Mouse (Mus musculus) olfactory bulb, adult 2 months (tissue): ENCODE results near the gene Orm2. TPM values are rescaled to one million over a fixed set of nuclear protein-coding genes. Genes with fewer than 3 reads are reported as not detected.
"Not testable (repeated sequence)": the region's sequence is repeated elsewhere in the genome, so short reads cannot be mapped to it uniquely, and the experiment has no call there.

Source experiments
- H3K27ac ChIP-seq: fragments of 200-500 bp; 2 replicates; pipeline ENCODE4 v1.5.1; 2012; ENCODE audit warnings: low read depth, low read length; ENCODE audit not compliant: insufficient read depth
- H3K4me1 ChIP-seq: fragments of 200-500 bp; 2 replicates; pipeline ENCODE4 v1.6.1; 2012; ENCODE audit warnings: low read length; ENCODE audit not compliant: control insufficient read depth, insufficient read depth
- H3K4me3 ChIP-seq: fragments of 200-500 bp; 2 replicates; pipeline ENCODE4 v1.5.1; 2012; ENCODE audit warnings: mild to moderate bottlenecking, low read depth, low read length, moderate library complexity; ENCODE audit not compliant: insufficient read depth
- CTCF ChIP-seq: fragments of 200-500 bp; IDR thresholded peaks from 2 replicates; pipeline ENCODE4 v1.5.1; 2012; ENCODE audit warnings: low read depth, mild to moderate bottlenecking, low read length, moderate library complexity; ENCODE audit not compliant: insufficient read depth
- POLR2A ChIP-seq: fragments of 200-500 bp; IDR thresholded peaks from 2 replicates; pipeline ENCODE4 v1.6.1; 2012; ENCODE audit warnings: mild to moderate bottlenecking, low read depth, low read length, moderate library complexity; ENCODE audit not compliant: insufficient read depth
- WGBS: fragments of 180-500 bp; shearing (Covaris S2); methylation state at CpG from one replicate; pipeline ENCODE4 v1.1.7; 2018; 5-methylcytosine and 5-hydroxymethylcytosine counted together
- polyA plus RNA-seq: library from polyadenylated mRNA; stranded (reverse); fragments of >200 nt; gene quantifications from 2 replicates; pipeline ENCODE4 v1.2.4, GENCODE M21; 2012; ENCODE audit warnings: low replicate concordance; ENCODE audit not compliant: missing spikeins, insufficient read depth, insufficient read length

The Orm2 gene
- polyA plus RNA-seq = not detected in 2 replicates

DNA sequence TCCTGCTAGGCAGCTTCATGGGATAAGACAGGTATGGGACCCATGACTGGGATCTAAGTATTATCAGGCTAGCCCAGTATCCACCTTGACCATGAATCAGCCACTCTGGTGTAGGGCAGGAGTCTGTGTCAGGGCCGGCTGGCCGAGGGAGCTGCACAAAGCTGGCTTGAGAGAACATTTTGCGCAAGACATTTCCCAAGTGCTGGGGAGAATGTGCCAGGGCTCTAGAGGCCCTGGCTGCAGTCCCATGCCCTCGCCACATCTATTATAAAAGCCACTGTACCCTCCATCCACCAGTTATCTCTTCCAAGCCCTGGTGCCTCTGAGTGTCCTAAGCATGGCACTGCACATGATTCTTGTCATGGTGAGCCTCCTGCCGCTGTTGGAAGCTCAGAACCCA, at the start of gene Orm2:
Gene Orm2, plus strand, starts transcription at position 300 of the 400 bp plus-strand sequence.
- Histone ChIP-seq H3K4me3 (no peak within 1 kb of the TSS), H3K27ac (no peak within 1 kb of the TSS)

DNA sequence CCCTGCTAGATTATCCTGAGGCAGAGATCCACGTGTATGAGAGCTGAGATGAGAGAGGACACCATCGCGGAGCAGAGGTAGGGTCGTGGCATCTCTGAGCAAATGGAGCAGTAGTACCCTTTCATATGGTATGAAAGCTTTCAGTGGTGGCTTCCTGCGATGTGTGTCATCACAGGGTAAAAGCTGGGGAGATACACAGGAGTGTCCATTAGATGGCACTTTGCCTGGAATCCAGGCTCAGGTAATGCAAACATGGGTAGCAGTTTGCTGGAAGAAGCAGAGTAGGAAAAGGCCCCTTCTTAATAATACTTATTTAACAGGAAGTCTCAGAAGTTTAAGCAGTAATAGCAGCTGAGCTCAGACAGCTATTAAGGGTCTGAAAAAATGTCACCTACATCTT, 48.2 kb upstream of the Orm2 start:
- Histone ChIP-seq H3K27ac (no peak overlapping the region), H3K4me3 (no peak overlapping the region), H3K4me1 (peaks cover 9% of the 10 kb centered on the region)
- TF ChIP-seq CTCF = no peak
- TF ChIP-seq POLR2A = no peak
- 88% methylated on average over 5 of the region's 5 CpGs for WGBS

More for the DNA sequence above, at the start of gene Orm2:
- no peak for TF ChIP-seq CTCF
- no peak for TF ChIP-seq POLR2A
- no peaks in the 10 kb centered on the region for H3K4me1 ChIP-seq
- 75% methylated on average over 5 of the region's 5 CpGs for WGBS

DNA sequence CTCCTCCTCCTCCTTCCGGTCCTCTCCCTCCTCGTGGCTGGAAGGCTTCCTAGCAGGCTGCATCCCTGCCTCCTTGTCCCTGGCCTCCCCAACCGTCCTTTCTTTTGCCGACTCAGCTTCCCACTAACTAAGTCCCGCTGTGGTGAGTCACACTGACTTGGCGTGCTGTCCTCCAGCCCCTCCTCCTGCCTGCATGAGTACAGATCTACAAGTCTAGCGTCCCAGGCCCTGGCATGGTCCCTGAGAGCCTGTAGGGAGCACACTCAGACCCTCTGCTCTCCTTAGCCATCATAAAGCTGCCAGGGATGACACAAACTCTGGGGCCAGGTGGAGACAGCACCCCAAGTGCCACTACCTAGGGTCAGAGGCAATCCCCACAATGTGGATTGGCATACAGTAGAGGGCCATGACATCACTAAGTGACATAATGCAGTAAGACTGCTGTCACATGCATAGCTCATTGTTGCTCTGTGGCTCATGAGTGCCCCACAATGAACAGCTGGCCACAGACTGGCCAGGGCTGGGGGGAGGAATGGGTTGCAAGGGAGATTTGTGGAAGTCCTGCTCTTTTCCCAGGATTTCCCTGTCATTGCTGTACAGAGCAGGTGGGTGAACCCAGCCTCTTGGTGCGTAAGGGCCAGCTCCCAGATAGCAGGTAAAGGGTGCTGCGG, 46.0 kb upstream of the Orm2 start:
- WGBS = 46% methylated on average over 9 of the region's 9 CpGs
- no peak overlapping the region for H3K27ac ChIP-seq
- H3K4me3 ChIP-seq = no peak overlapping the region
- H3K4me1 ChIP-seq = peaks cover 6% of the 10 kb centered on the region
- TF ChIP-seq POLR2A (no peak), CTCF (no peak)

DNA sequence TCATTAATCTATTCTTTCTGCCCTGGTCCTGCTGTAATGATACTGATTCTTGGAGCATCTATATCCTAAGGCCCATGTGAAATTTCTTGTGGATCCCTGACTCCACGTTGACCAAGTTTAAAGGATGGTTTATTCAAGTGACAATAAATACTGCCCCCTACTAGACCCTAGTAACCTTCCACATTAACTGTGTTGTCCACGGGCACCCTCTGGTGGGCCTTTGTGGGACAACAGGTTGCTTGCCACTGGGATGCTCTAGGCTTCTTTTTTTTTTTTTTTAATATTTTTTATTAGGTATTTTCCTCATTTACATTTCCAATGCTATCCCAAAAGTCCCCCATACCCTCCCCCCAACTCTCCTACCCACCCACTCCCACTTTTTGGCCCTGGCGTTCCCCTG, 42.7 kb upstream of the Orm2 start:
- not testable (repeated sequence) for H3K4me3 ChIP-seq, H3K27ac ChIP-seq
- H3K4me1 ChIP-seq = peaks cover 19% of the 10 kb centered on the region
- WGBS = 27% methylated on average over 3 of the region's 3 CpGs

DNA sequence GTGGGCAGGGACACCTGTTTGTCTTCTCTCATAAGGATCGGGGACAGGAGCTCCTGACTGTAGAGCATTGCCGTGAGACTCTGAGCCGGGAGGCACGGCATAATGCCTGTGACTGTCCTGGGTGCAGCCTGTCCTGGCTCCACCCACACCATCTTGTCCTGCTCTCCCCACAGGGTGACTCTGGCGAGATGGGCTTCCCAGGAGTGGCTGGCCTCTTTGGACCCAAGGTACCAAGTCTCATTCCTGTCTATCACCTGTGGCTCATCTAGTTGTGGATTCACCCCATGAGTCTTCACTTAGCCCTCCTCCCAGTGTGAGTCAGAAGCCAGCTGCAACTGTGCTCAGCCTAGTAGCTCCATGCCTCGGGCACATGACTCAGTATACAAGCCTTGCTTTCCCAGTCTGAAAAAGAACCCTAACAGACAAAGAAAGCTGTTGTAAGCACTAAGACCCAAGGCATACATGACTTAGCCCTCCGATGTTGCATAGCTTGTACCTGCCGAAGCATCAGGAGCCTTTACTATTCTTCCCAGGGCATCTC, 38.9 kb upstream of the Orm2 start:
- no peak overlapping the region for H3K4me3 ChIP-seq
- H3K27ac ChIP-seq = peak overlapping the region; percentile 42; the same call in 1 of the 2 replicates
- WGBS = 65% methylated on average over 8 of the region's 8 CpGs
- TF ChIP-seq POLR2A (no peak), CTCF (no peak)
- peaks cover 16% of the 10 kb centered on the region; the same call in 1 of the 2 replicates for H3K4me1 ChIP-seq

DNA sequence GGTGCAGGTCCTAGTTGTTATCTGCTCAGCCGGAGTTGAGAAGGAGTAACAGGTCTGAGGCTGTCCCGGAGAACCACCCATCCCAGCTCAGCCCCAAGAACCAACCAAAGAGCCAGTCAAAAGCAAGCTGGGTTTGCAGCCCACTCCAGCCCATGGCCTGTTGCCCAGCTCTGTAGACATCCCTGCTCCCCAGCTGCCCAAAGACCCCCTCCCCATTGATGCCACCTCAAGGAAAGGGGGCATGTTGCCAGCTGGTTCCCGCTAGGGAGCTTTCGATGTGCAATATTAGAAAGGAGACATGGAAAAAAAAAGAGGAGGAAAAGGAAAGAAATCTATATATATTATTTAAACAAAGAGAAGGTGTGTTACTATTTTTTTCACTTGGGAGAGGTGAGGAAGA, 28.8 kb upstream of the Orm2 start:
- H3K27ac ChIP-seq = no peak overlapping the region
- H3K4me1 ChIP-seq = peaks cover 1% of the 10 kb centered on the region; the same call in 1 of the 2 replicates
- H3K4me3 ChIP-seq = no peak overlapping the region
- no peak for TF ChIP-seq POLR2A
- no peak for TF ChIP-seq CTCF
- 89% methylated on average over 4 of the region's 4 CpGs for WGBS

DNA sequence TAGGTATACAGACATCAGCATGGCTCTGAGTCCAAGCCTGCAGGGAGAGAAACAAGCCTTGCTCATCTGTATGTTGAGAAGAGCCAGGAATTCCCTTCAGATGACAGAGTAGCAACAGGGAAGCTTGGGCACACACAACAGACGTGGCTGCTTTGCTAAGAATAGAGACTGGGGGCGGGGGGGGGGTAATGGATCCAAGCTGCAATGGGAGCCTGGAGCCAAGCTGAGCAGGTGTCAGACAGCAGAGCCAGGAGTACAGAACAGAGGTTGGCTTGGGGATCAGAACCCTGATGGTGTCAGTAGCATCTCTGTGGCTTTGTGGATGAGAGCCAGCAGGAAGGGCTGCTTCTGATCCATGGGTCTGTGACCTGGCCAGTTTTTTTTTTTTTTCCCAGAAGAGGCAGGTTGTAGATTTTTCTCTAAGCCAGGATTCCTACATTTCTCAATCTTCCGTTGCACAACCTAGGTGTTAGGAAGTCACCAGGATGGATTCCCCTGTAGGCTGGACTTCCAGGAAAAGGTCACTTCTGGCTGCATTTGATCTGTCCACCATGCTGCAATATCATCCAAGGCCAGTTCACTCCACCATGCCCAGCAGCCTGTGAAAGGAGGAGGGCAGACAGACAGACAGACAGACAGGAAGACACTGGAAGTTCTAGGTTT, 23.7 kb upstream of the Orm2 start:
- no peak for TF ChIP-seq CTCF
- no peak for TF ChIP-seq POLR2A
- no peak overlapping the region for H3K27ac ChIP-seq
- 57% methylated on average over 3 of the region's 3 CpGs for WGBS
- no peak overlapping the region for H3K4me3 ChIP-seq
- H3K4me1 ChIP-seq = peaks cover 3% of the 10 kb centered on the region; the same call in 1 of the 2 replicates

DNA sequence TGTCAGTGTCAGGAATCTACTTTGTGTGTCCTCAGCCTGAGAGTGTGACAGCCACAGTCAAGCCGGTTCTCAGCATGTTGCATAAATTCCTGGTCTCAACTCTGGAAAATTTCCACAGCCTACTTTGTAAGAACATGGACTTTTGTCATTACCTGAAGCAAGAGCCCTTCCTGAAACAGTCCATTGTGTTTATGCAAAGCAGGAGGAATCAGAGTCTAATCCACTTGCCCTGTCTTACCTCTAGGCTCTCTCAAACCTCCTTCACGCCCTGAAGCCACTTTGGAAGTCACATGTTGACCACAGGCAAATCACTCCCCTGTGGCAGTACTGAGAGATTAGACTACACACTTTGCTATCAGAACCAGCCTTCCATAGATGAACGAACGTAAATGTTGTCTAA, 19.8 kb upstream of the Orm2 start:
- Histone ChIP-seq H3K27ac (no peak overlapping the region), H3K4me1 (peaks cover 3% of the 10 kb centered on the region; the same call in 1 of the 2 replicates), H3K4me3 (no peak overlapping the region)
- WGBS = 80% methylated on average over 4 of the region's 4 CpGs
- TF ChIP-seq CTCF (no peak), POLR2A (no peak)

DNA sequence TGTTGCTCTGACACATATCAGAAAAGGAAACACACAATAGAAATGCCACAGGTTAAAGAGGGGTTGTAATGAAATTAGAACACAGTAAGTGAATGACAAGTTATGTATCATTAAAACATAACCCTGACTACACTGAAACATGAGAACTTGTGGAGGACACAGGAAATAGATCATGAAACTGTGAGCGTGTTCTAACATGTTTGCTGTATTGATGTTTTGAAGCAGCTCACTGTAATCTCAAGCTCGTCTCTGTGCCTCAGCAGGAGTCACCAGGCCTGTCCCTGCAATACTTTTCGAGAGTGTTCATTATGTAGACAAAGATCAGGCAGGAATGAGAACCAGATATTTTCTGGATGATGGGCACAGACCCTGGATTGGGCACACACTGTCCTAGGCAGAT, 18.6 kb upstream of the Orm2 start:
- H3K4me1 ChIP-seq = no peaks in the 10 kb centered on the region
- no peak for TF ChIP-seq CTCF
- no peak overlapping the region for H3K4me3 ChIP-seq
- no peak overlapping the region for H3K27ac ChIP-seq
- WGBS = 78% methylated on average over 3 of the region's 3 CpGs
